ENCODE assay signal across 8 mouse cellular contexts in genomic region chr11:19925976-19926842, GRCm38 (mm10). TPM values are rescaled to one million over a fixed set of nuclear protein-coding genes. Genes with fewer than 3 reads are reported as not detected.
A peak's percentile ranks its signal among the peaks of the same experiment; 100 is the strongest.
DNase-seq lines count a peak whose midpoint lies in the region; ATAC-seq lines count a peak whose summit lies in the region.

No protein-coding gene starts in this region.

- peak overlapping the region; percentile 67 for H3K4me2 ChIP-seq in forebrain, embryonic 11.5 days (ENCODE audit: low read depth, low read length, severe bottlenecking)

- H3K27me3 ChIP-seq in forebrain, embryonic 11.5 days (ENCODE audit: control insufficient read depth, insufficient read depth, low read length), result no peaks in the 10 kb centered on the region
- H3K27me3 ChIP-seq in megakaryocyte, embryonic 14.5 days (replicated peaks), result no peaks in the 10 kb centered on the region

- peak overlapping the region; percentile 90 for H3K27ac ChIP-seq in forebrain, embryonic 11.5 days (ENCODE audit: low read depth, low read length)

- H3K4me1 ChIP-seq in forebrain, embryonic 11.5 days (replicated peaks; ENCODE audit: control insufficient read depth, insufficient read depth, low read length), result peaks cover 10% of the 10 kb centered on the region; the same call in 1 of the 2 replicates
- H3K4me1 ChIP-seq in megakaryocyte, embryonic 14.5 days, result peaks cover 69% of the 10 kb centered on the region

- peak overlapping the region; percentile 91 for H3K9ac ChIP-seq in forebrain, embryonic 11.5 days (ENCODE audit: low read length)

- no peaks in the 10 kb centered on the region for H3K9me3 ChIP-seq in forebrain, embryonic 11.5 days (ENCODE audit: control insufficient read depth, low read length)
- no peaks in the 10 kb centered on the region for H3K9me3 ChIP-seq in megakaryocyte, embryonic 14.5 days

- peak; percentile 59 for ATAC-seq in forebrain, embryonic 11.5 days (replicated peaks; ENCODE audit: low FRiP score)

- intact Hi-C loops in heart, postnatal 14 days (cut with DNase I), result loop anchor here (2.0 to 10.0 kb wide), 3 partner anchors 37 to 309 kb away; partner anchors contain the start of gene Rab1a

- no peaks in the 10 kb centered on the region for H3K36me3 ChIP-seq in forebrain, embryonic 11.5 days (ENCODE audit: control insufficient read depth, insufficient read depth, low read length)
- peaks cover 2% of the 10 kb centered on the region for H3K36me3 ChIP-seq in megakaryocyte, embryonic 14.5 days (replicated peaks; ENCODE audit: low read length)

- DNase-seq in layer of hippocampus, postnatal 10 days (ENCODE audit: low spot score in 2 of 2), result peak; percentile 50 to 59
- no peak for DNase-seq in layer of hippocampus, adult 9-11 months
- peak; percentile 32 for DNase-seq in c-Kit-positive CD71-positive TER-119-positive erythroid progenitor cells, embryonic 14.5 days (ENCODE audit: low spot score)
- peak; percentile 83 for DNase-seq in forebrain, embryonic 11.5 days (ENCODE audit: low spot score)
- peak; percentile 35 to 39 for DNase-seq in heart, postnatal 14 days
- peak; percentile 57 to 61 for DNase-seq in kidney, postnatal 36 days
- DNase-seq in skeletal muscle tissue, adult 2 months (ENCODE audit: low read depth, low spot score), result peak; percentile 23

- WGBS in forebrain, embryonic 11.5 days, result 4% methylated on average over 15 of the region's 15 CpGs

- H3K4me3 ChIP-seq in forebrain, embryonic 11.5 days (ENCODE audit: low read depth, low read length), result peak overlapping the region; percentile 66
- H3K4me3 ChIP-seq in megakaryocyte, embryonic 14.5 days (replicated peaks), result peak overlapping the region; percentile 96

RNA-seq across cellular contexts. Expression of gene Spred2, which starts 2.0 kb away (rescaled TPM):
- total RNA-seq in layer of hippocampus, postnatal 10 days (2021), result 10 to 100 TPM; 79.2 to 82.6 TPM
- 7.3 and 7.7 TPM in 2 replicates for polyA plus RNA-seq in forebrain, embryonic 11.5 days (2014; fragmentation: Nextera tagmentation; extraction: Ambion mirVana)
- 10 to 100 TPM; 27.1 to 27.3 TPM for total RNA-seq in heart, postnatal 14 days (2021)
- polyA plus RNA-seq in megakaryocyte, embryonic 14.5 days (2012; ENCODE audit: insufficient read depth, low replicate concordance), result 25.4 and 51.5 TPM in 2 replicates
